ENCODE assay signal across 10 mouse cellular contexts in genomic region chr7:25025855-25026439, GRCm38 (mm10). TPM values are rescaled to one million over a fixed set of nuclear protein-coding genes. Genes with fewer than 3 reads are reported as not detected.
DNase-seq lines count a peak whose midpoint lies in the region; ATAC-seq lines count a peak whose summit lies in the region.
"Had no signal": no experiment of that assay in that cellular context is flagged by ENCODE, and none has a peak within 500 bp of the region (broad histone marks: within the 10 kb centered on the region; RNA-seq: fewer than 3 reads in every experiment).

No protein-coding gene starts in this region.

- ATAC-seq in heart, embryonic 11.5 days (replicated peaks; ENCODE audit: insufficient number of reproducible peaks, low FRiP score, low TSS enrichment): no peak
- ATAC-seq in midbrain, embryonic 11.5 days (ENCODE audit: low FRiP score): no peak
- no peak for ATAC-seq in midbrain, embryonic 16.5 days

- no peak for DNase-seq in heart, embryonic 10.5 days (ENCODE audit: low spot score)
- DNase-seq in midbrain, embryonic 11.5 days (ENCODE audit: low spot score, missing footprints): peak; percentile 84
- peak; percentile 73 for DNase-seq in ZHBTc4 (ENCODE audit: low read depth, low spot score)
- DNase-seq in lung, postnatal 14 days: peak; percentile 30
- DNase-seq in spleen, adult 18-20 months: no peak
- no peak for DNase-seq in ovary, postnatal 14 days (ENCODE audit: low spot score)

- H3K4me2 ChIP-seq in heart, embryonic 11.5 days: no peak overlapping the region
- no peak overlapping the region for H3K4me2 ChIP-seq in midbrain, embryonic 11.5 days
- H3K4me2 ChIP-seq in midbrain, embryonic 16.5 days (ENCODE audit: low read length): no peak overlapping the region
- H3K4me2 ChIP-seq: lung, embryonic 15.5 days had no signal

- peaks cover 27% of the 10 kb centered on the region for H3K4me1 ChIP-seq in heart, embryonic 10.5 days
- H3K4me1 ChIP-seq in heart, embryonic 11.5 days (ENCODE audit: control insufficient read depth, insufficient read depth, low read length): peaks cover 4% of the 10 kb centered on the region; the same call in 1 of the 2 replicates
- no peaks in the 10 kb centered on the region for H3K4me1 ChIP-seq in midbrain, embryonic 11.5 days (ENCODE audit: control insufficient read depth, insufficient read depth, low read length)
- no peaks in the 10 kb centered on the region for H3K4me1 ChIP-seq in midbrain, embryonic 16.5 days (ENCODE audit: control insufficient read depth, insufficient read depth, low read length)
- H3K4me1 ChIP-seq: lung, embryonic 15.5 days had no signal

- H3K9ac ChIP-seq in heart, embryonic 11.5 days (ENCODE audit: low read depth, low read length): no peak overlapping the region
- H3K9ac ChIP-seq in midbrain, embryonic 11.5 days (ENCODE audit: low read length): no peak overlapping the region
- no peak overlapping the region for H3K9ac ChIP-seq in midbrain, embryonic 16.5 days (ENCODE audit: low read depth, low read length)
- H3K9ac ChIP-seq: lung, embryonic 15.5 days had no signal

- H3K27me3 ChIP-seq in heart, embryonic 10.5 days (ENCODE audit: insufficient read depth, poor library complexity, severe bottlenecking): no peaks in the 10 kb centered on the region
- H3K27me3 ChIP-seq in heart, embryonic 11.5 days (ENCODE audit: control insufficient read depth, insufficient read depth, low read length): no peaks in the 10 kb centered on the region
- H3K27me3 ChIP-seq in midbrain, embryonic 11.5 days (ENCODE audit: control insufficient read depth, insufficient read depth, low read length): no peaks in the 10 kb centered on the region
- no peaks in the 10 kb centered on the region for H3K27me3 ChIP-seq in midbrain, embryonic 16.5 days (ENCODE audit: control insufficient read depth, insufficient read depth, low read depth, low read length)
- H3K27me3 ChIP-seq: lung, embryonic 15.5 days had no signal

- no peaks in the 10 kb centered on the region for H3K9me3 ChIP-seq in heart, embryonic 10.5 days
- H3K9me3 ChIP-seq in heart, embryonic 11.5 days (replicated peaks; ENCODE audit: control insufficient read depth, low read length): no peaks in the 10 kb centered on the region
- no peaks in the 10 kb centered on the region for H3K9me3 ChIP-seq in midbrain, embryonic 11.5 days (ENCODE audit: control insufficient read depth, low read length)
- no peaks in the 10 kb centered on the region for H3K9me3 ChIP-seq in midbrain, embryonic 16.5 days (replicated peaks; ENCODE audit: control insufficient read depth, low read length, poor library complexity, severe bottlenecking)
- H3K9me3 ChIP-seq: lung, embryonic 15.5 days had no signal

- peak overlapping the region; percentile 32; the same call in 1 of the 2 replicates for H3K27ac ChIP-seq in heart, embryonic 10.5 days
- no peak overlapping the region for H3K27ac ChIP-seq in heart, embryonic 11.5 days (ENCODE audit: low read depth, low read length)
- H3K27ac ChIP-seq in midbrain, embryonic 11.5 days (ENCODE audit: low read depth, low read length): no peak overlapping the region
- H3K27ac ChIP-seq in midbrain, embryonic 16.5 days (ENCODE audit: low read length): no peak overlapping the region
- H3K27ac ChIP-seq: lung, embryonic 15.5 days had no signal

- H3K36me3 ChIP-seq in heart, embryonic 10.5 days: peaks cover 39% of the 10 kb centered on the region
- H3K36me3 ChIP-seq in heart, embryonic 11.5 days (ENCODE audit: control insufficient read depth, insufficient read depth, low read length): peaks cover 6% of the 10 kb centered on the region
- H3K36me3 ChIP-seq in midbrain, embryonic 11.5 days (ENCODE audit: control insufficient read depth, insufficient read depth, low read length): peaks cover 13% of the 10 kb centered on the region; the same call in 1 of the 2 replicates
- peaks cover 38% of the 10 kb centered on the region for H3K36me3 ChIP-seq in midbrain, embryonic 16.5 days (ENCODE audit: control insufficient read depth, insufficient read depth, low read length)

- no peak overlapping the region for H3K4me3 ChIP-seq in heart, embryonic 10.5 days
- H3K4me3 ChIP-seq in heart, embryonic 11.5 days (ENCODE audit: low read depth, low read length): no peak overlapping the region
- no peak overlapping the region for H3K4me3 ChIP-seq in midbrain, embryonic 11.5 days (ENCODE audit: low read depth, low read length)
- no peak overlapping the region for H3K4me3 ChIP-seq in midbrain, embryonic 16.5 days (ENCODE audit: low read depth, low read length)
- H3K4me3 ChIP-seq: erythroblast, embryonic 14.5 days; lung, embryonic 15.5 days had no signal

- 52% methylated on average over 10 of the region's 10 CpGs for WGBS in heart, embryonic 10.5 days
- WGBS in heart, embryonic 11.5 days (ENCODE audit: insufficient replicate concordance): 51% methylated on average over 10 of the region's 10 CpGs
- 58% methylated on average over 10 of the region's 10 CpGs for WGBS in midbrain, embryonic 11.5 days
- 59% methylated on average over 10 of the region's 10 CpGs for WGBS in midbrain, embryonic 16.5 days

RNA-seq across cellular contexts. Expression of gene Atp1a3, which starts 20.2 kb away (rescaled TPM):
- polyA plus RNA-seq in heart, embryonic 10.5 days (2016; fragmentation: Nextera tagmentation; extraction: Ambion mirVana): 2.2 and 3.5 TPM in 2 replicates
- polyA plus RNA-seq in heart, embryonic 11.5 days (2014; fragmentation: Nextera tagmentation; extraction: Ambion mirVana): 2.3 and 4.1 TPM in 2 replicates
- 34.4 and 36.0 TPM in 2 replicates for polyA plus RNA-seq in midbrain, embryonic 11.5 days (2014; fragmentation: Nextera tagmentation; extraction: Ambion mirVana)
- 447 and 557 TPM in 2 replicates for polyA plus RNA-seq in midbrain, embryonic 16.5 days (2015; fragmentation: Nextera tagmentation; extraction: Ambion mirVana)

RNA-seq across cellular contexts. Expression of gene Grik5, which starts 46.2 kb away (rescaled TPM):
- 4.7 and 6.6 TPM in 2 replicates for polyA plus RNA-seq in heart, embryonic 10.5 days (2016; fragmentation: Nextera tagmentation; extraction: Ambion mirVana)
- polyA plus RNA-seq in heart, embryonic 11.5 days (2014; fragmentation: Nextera tagmentation; extraction: Ambion mirVana): 5.7 and 8.1 TPM in 2 replicates
- polyA plus RNA-seq in midbrain, embryonic 11.5 days (2014; fragmentation: Nextera tagmentation; extraction: Ambion mirVana): 8.7 and 9.3 TPM in 2 replicates
- polyA plus RNA-seq in midbrain, embryonic 16.5 days (2015; fragmentation: Nextera tagmentation; extraction: Ambion mirVana): 14.2 and 15.5 TPM in 2 replicates

RNA-seq across cellular contexts. Expression of gene Zfp574, which starts 46.4 kb away (rescaled TPM):
- polyA plus RNA-seq in heart, embryonic 10.5 days (2016; fragmentation: Nextera tagmentation; extraction: Ambion mirVana): 25.0 and 30.2 TPM in 2 replicates
- polyA plus RNA-seq in heart, embryonic 11.5 days (2014; fragmentation: Nextera tagmentation; extraction: Ambion mirVana): 14.9 and 15.7 TPM in 2 replicates
- polyA plus RNA-seq in midbrain, embryonic 11.5 days (2014; fragmentation: Nextera tagmentation; extraction: Ambion mirVana): 20.3 and 22.9 TPM in 2 replicates
- 33.7 and 34.2 TPM in 2 replicates for polyA plus RNA-seq in midbrain, embryonic 16.5 days (2015; fragmentation: Nextera tagmentation; extraction: Ambion mirVana)

RNA-seq across cellular contexts. Expression of gene Rabac1, which starts 53.4 kb away (rescaled TPM):
- polyA plus RNA-seq in heart, embryonic 10.5 days (2016; fragmentation: Nextera tagmentation; extraction: Ambion mirVana): 114 and 151 TPM in 2 replicates
- polyA plus RNA-seq in heart, embryonic 11.5 days (2014; fragmentation: Nextera tagmentation; extraction: Ambion mirVana): 157 and 163 TPM in 2 replicates
- 108 and 110 TPM in 2 replicates for polyA plus RNA-seq in midbrain, embryonic 11.5 days (2014; fragmentation: Nextera tagmentation; extraction: Ambion mirVana)
- polyA plus RNA-seq in midbrain, embryonic 16.5 days (2015; fragmentation: Nextera tagmentation; extraction: Ambion mirVana): 288 and 310 TPM in 2 replicates

Comparison
In these comparisons a context has a peak if more than half of its experiments do, and no peak if none do; other contexts are left out.
1. RNA of gene Atp1a3, which starts 20.2 kb away (polyA plus RNA-seq): 447 to 557 TPM in midbrain, embryonic 16.5 days; 34.4 to 36.0 TPM in midbrain, embryonic 11.5 days, 2.3 to 4.1 TPM in heart, embryonic 11.5 days and 2.2 to 3.5 TPM in heart, embryonic 10.5 days; every median in the first group is over 10 times any median in the second.
2. DNase-seq: peak in midbrain, embryonic 11.5 days (single experiment), ZHBTc4 (single experiment) and lung, postnatal 14 days (single experiment); none in heart, embryonic 10.5 days (single experiment), spleen, adult 18-20 months (0 of 2) and ovary, postnatal 14 days (single experiment).